Mouse (Mus musculus) thymus, postnatal 25 days (tissue): ENCODE data around the gene Lims1.

Experiments used
- DNase-seq: peaks from one replicate; pipeline ENCODE4 v3.0.0; 2022

The Lims1 gene

GRCm38 (mm10) chr10:58386997-58387396 is 63.7 kb downstream of the Lims1 start:
- DNase-seq: no peak

- DNase-seq: no peak
Observed at GRCm38 (mm10) chr10:58388648-58389047, 65.4 kb downstream of the Lims1 start.

- DNase-seq: no peak
Observed at GRCm38 (mm10) chr10:58389151-58389550, 65.9 kb downstream of the Lims1 start.

GRCm38 (mm10) chr10:58392435-58392834 is 69.2 kb downstream of the Lims1 start:
- DNase-seq: no peak

- no peak for DNase-seq
Observed at GRCm38 (mm10) chr10:58393026-58394014, 70.1 kb downstream of the Lims1 start.

GRCm38 (mm10) chr10:58394170-58394569 is 70.9 kb downstream of the Lims1 start:
- no peak for DNase-seq

GRCm38 (mm10) chr10:58395315-58395714 is 72.0 kb downstream of the Lims1 start:
- no peak for DNase-seq

- DNase-seq: no peak
Observed at GRCm38 (mm10) chr10:58395723-58396122, 72.5 kb downstream of the Lims1 start.

GRCm38 (mm10) chr10:58396600-58396999 is 73.3 kb downstream of the Lims1 start:
- no peak for DNase-seq

- no peak for DNase-seq
Observed at GRCm38 (mm10) chr10:58398941-58399340, 75.7 kb downstream of the Lims1 start.

- no peak for DNase-seq
Observed at GRCm38 (mm10) chr10:58401838-58402237, 78.6 kb downstream of the Lims1 start.

- no peak for DNase-seq
Observed at GRCm38 (mm10) chr10:58404639-58405038, 81.4 kb downstream of the Lims1 start.

- no peak for DNase-seq
Observed at GRCm38 (mm10) chr10:58405285-58405948, 82.2 kb downstream of the Lims1 start.

- no peak for DNase-seq
Observed at GRCm38 (mm10) chr10:58405949-58406305, 82.7 kb downstream of the Lims1 start.

GRCm38 (mm10) chr10:58412331-58412730 is 89.1 kb downstream of the Lims1 start:
- DNase-seq: no peak

- no peak for DNase-seq
Observed at GRCm38 (mm10) chr10:58412852-58413251, 89.6 kb downstream of the Lims1 start.

- no peak for DNase-seq
Observed at GRCm38 (mm10) chr10:58416702-58417101, 93.4 kb downstream of the Lims1 start.

- no peak for DNase-seq
Observed at GRCm38 (mm10) chr10:58418290-58418971, 95.2 kb downstream of the Lims1 start.

- DNase-seq: no peak
Observed at GRCm38 (mm10) chr10:58427930-58428329, 104.7 kb downstream of the Lims1 start.

- no peak for DNase-seq
Observed at GRCm38 (mm10) chr10:58445850-58446249, 122.6 kb downstream of the Lims1 start.

GRCm38 (mm10) chr10:58446384-58447279 is 123.4 kb downstream of the Lims1 start, which contains the start of gene Ranbp2:
Ranbp2 (plus strand) TSS chr10:58446920.
- DNase-seq: peak; percentile 96

- no peak for DNase-seq
Observed at GRCm38 (mm10) chr10:58447280-58447781, 124.1 kb downstream of the Lims1 start.
